Mouse (Mus musculus) thymus, adult 18-20 months (tissue): ENCODE results near the gene Clmn.
"Not testable (repeated sequence)": the region's sequence is repeated elsewhere in the genome, so short reads cannot be mapped to it uniquely, and the experiment has no call there.

Experiments
- DNase-seq, 2 experiments: peaks; one replicate each; pipeline ENCODE4 v3.0.0; 2022; ENCODE audit warnings: mixed read lengths in 2 of 2

Clmn gene

GRCm38 (mm10) chr12:104748946-104749345 is 115.9 kb downstream of the Clmn start:
- no peak for DNase-seq

GRCm38 (mm10) chr12:104747252-104747651 is 117.6 kb downstream of the Clmn start:
- DNase-seq = no peak

- DNase-seq = no peak
Measured at GRCm38 (mm10) chr12:104746601-104747000, 118.3 kb downstream of the Clmn start.

- DNase-seq = no peak
Measured at GRCm38 (mm10) chr12:104743687-104744086, 121.2 kb downstream of the Clmn start.

- no peak for DNase-seq
Measured at GRCm38 (mm10) chr12:104742247-104742646, 122.6 kb downstream of the Clmn start.

- DNase-seq = no peak
Measured at GRCm38 (mm10) chr12:104740841-104741787, 123.8 kb downstream of the Clmn start.

GRCm38 (mm10) chr12:104738931-104739330 is 125.9 kb downstream of the Clmn start:
- no peak for DNase-seq

- no peak for DNase-seq
Measured at GRCm38 (mm10) chr12:104738446-104738845, 126.4 kb downstream of the Clmn start.

- DNase-seq = no peak
Measured at GRCm38 (mm10) chr12:104737666-104738065, 127.2 kb downstream of the Clmn start.

GRCm38 (mm10) chr12:104735993-104736395 is 128.9 kb downstream of the Clmn start:
- DNase-seq = no peak

GRCm38 (mm10) chr12:104733165-104733564 is 131.7 kb downstream of the Clmn start:
- no peak for DNase-seq

- no peak for DNase-seq
Measured at GRCm38 (mm10) chr12:104731782-104732181, 133.1 kb downstream of the Clmn start.

GRCm38 (mm10) chr12:104726436-104726835 is 138.4 kb downstream of the Clmn start:
- DNase-seq = not testable (repeated sequence)

- DNase-seq = no peak
Measured at GRCm38 (mm10) chr12:104722056-104722455, 142.8 kb downstream of the Clmn start.

GRCm38 (mm10) chr12:104721011-104721410 is 143.9 kb downstream of the Clmn start:
- no peak for DNase-seq

GRCm38 (mm10) chr12:104718956-104719355 is 145.9 kb downstream of the Clmn start:
- DNase-seq = no peak

- no peak for DNase-seq
Measured at GRCm38 (mm10) chr12:104716409-104716808, 148.5 kb downstream of the Clmn start.

GRCm38 (mm10) chr12:104715453-104715852 is 149.4 kb downstream of the Clmn start:
- no peak for DNase-seq
